Mouse (Mus musculus) CH12F3 (cell line): Measurements from ENCODE around the gene Hrct1.

Experiments used
- in situ Hi-C: fragments of 300-500 bp; cut with MboI; formaldehyde crosslinking; loops from 2 replicates; pipeline ENCODE4 v1.14.3; 2020; ENCODE audit warnings: low sequenced_read_pairs

Hrct1 gene

GRCm38 (mm10) chr4:43726995-43727394 lies at the start of gene Hrct1:
TSS of gene Hrct1 (plus strand) at chr4:43727188.
- in situ Hi-C loops = loop anchor here (25.0 kb wide), 2 partner anchors 135 to 260 kb away; partner anchors contain the start of genes Ccin and Olfr155

- in situ Hi-C loops = no loop called here
Measured at GRCm38 (mm10) chr4:43678541-43678940, 48.4 kb upstream of the Hrct1 start.

DNA sequence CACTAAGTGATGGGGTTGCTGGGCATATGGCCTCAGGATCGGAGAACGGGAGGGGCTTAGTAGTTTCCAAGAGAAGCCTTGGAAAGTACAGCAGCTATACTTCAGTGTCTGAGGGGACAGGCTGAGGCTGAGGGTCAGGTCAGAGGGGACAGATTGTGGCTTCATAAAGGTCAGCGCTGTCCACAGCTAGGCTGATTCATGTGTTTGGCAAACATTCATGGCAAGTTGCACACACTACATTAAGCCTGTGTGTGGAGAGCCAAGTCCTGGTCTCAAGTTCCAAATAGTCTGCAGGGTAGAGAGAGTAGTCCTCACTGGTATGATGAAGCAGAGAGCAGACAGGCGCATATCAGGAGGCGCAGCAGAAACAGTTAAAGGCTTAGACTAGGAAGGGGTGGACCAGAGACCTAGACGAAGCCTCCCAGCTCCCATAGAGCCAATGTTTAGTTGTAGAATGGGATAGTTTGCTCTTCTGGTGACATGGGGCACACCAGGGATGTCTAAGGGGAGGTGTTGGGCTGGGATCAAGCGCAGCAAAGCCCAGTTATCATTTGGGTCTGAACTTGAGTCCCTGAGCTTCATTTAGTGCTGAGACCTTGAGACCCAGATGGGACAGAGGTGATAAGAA lies 47.5 kb upstream of the Hrct1 start:
- in situ Hi-C loops = no loop called here

DNA sequence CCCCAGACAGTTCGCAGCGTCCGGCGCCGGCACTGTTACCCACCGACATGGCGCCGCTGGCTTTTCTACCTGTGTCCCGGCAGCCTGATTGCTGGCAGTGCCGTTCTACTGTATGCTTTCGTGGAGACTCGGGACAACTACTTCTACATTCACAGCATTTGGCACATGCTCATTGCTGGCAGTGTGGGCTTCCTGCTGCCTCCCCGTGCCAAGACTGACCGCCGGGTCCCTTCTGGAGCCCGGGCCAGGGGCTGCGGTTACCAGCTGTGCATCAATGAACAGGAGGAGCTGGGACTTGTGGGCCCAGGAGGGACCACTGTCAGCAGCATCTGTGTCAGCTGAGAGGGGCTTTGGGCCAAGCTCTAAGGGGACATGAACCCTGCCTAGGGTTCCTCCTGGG lies 37.0 kb upstream of the Hrct1 start:
- in situ Hi-C loops = no loop called here

DNA sequence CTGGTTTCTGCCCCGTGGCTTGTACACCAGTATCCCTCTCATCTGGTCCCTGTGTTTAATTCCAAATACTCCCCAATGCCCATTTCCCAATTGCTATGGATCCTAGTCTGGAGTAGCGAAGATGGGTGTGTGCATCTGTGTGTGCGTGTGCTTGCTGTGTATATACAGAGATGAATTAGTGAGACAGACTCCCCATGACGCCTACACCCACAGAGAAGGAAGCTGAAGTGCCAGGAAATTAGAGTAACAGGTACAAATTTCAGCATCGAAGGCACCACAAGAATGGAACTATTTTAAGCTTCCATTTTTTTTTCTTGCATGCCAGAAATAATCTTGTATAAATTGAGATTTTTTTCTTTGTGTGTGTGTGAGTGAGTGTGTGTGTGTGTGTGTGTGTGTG lies 36.0 kb upstream of the Hrct1 start:
- in situ Hi-C loops = no loop called here

GRCm38 (mm10) chr4:43693806-43694241 lies 33.2 kb upstream of the Hrct1 start:
- in situ Hi-C loops = no loop called here

DNA sequence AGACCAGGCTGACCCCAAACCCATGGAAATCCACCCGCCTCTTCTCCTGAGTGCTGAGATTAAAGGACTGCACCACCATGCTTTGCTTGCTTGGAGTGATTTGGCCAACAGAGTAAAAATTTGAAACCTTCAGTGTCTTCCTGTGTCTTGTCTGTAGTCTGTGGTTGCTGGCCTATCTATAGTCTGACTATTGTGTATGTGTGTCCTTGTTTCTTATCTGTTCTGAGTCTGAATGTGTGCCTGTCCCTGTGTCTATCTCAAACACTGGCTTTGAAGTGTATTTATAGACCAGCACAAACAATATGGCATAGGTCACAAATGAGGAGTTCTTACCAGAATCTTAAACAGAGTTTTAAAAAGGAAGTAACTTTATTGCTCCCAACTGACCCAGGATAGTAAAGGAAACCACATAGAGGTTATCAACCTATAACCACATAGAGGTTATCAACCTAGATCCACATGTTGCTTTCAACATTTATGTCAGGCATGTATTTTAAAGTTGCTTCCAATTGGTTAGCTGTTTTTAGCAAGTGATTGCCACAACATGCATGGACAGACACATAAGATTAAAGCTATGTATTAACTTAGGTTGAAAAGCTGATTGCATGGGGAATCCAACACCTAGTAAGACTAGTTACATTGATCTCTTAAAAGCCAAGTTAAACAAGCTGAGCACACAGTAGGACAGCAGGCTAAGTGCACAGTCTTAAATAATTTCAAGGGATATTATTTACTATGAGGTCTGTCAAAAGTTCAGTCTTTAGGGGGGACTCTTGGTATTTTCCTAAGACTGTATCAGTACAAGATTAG lies 32.3 kb upstream of the Hrct1 start:
- in situ Hi-C loops = no loop called here

- in situ Hi-C loops = no loop called here
Measured at GRCm38 (mm10) chr4:43695249-43695671, 31.7 kb upstream of the Hrct1 start.

DNA sequence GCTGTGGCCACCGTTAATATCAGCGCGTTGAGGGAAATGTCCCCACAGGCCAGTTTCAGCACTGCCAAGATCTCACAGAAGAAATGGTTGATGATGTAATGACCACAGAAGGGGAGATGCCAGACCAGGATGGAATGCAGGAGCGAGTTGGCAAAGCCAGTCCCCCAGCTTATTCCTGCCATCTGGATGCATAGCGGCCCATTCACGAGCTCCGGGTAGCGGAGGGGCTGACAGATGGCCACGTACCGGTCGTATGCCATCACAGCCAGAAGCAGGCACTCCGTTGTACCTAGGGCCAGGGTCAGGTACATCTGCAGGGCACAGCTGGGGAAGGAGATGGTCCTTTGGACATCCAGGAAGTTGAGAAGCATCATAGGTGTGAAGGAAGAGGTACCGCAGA lies 30.4 kb upstream of the Hrct1 start:
- in situ Hi-C loops = no loop called here

- in situ Hi-C loops = no loop called here
Measured at GRCm38 (mm10) chr4:43700707-43701106, 26.3 kb upstream of the Hrct1 start, which contains the start of gene Olfr70. TSS of gene Olfr70 (minus strand) at chr4:43700807.

- in situ Hi-C loops = no loop called here
Measured at GRCm38 (mm10) chr4:43703439-43703838, 23.5 kb upstream of the Hrct1 start.

- in situ Hi-C loops = no loop called here
Measured at GRCm38 (mm10) chr4:43703851-43704250, 23.1 kb upstream of the Hrct1 start.

GRCm38 (mm10) chr4:43705991-43706390 lies 21.0 kb upstream of the Hrct1 start:
- in situ Hi-C loops = no loop called here

- in situ Hi-C loops = no loop called here
Measured at GRCm38 (mm10) chr4:43709869-43710268, 17.1 kb upstream of the Hrct1 start, which contains the start of gene Olfr71. TSS of gene Olfr71 (minus strand) at chr4:43710255.

DNA sequence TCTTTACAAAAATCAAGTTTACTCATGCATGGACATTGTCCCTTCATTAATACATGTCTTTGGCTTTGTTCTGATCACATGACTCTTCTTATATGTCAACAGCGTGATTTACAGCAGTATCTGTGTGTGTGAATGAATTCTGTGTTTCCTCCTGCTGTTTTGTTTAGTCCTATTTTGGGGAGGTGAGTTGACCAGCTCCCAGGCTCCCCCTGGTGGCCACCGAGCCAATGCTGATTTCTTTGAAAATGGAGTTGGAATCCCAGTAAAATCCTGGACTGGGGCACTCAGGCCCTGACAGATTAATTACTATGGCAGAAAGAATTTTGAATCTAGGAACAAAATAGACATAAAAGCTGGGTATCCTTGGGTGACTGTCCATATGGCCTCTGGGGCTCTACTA lies 15.2 kb upstream of the Hrct1 start:
- in situ Hi-C loops = no loop called here

DNA sequence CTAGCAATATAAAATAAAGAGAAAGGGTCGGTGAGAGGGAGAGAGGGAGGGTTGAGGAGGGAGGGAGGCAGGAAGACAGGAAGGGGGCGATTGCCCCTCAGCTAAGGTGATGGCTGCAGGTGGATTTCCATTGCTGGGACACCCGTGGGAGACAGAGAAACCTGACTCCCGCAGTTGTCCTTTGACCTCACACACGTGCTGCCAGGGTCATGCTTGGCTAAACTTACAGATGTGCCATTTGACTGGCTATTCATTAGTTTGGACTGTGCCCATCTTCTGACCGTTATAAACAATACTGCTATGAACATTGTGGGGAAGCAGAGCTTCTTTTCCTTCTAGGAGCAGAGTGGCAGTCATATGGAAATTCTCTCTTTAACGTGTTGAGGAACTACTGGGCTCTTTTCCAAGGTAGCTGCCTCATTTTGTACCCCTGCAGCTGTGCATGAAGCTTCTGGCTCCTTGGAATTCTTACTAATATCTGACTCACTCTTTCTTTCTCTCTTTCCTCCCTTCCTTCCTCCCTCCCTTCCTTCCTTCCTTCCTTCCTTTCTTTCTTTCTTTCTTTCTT lies 13.3 kb upstream of the Hrct1 start:
- in situ Hi-C loops = no loop called here

GRCm38 (mm10) chr4:43720491-43721228 lies 6.3 kb upstream of the Hrct1 start:
- in situ Hi-C loops = no loop called here

- in situ Hi-C loops = no loop called here
Measured at GRCm38 (mm10) chr4:43722191-43722590, 4.8 kb upstream of the Hrct1 start.

GRCm38 (mm10) chr4:43724764-43725163 lies 2.2 kb upstream of the Hrct1 start:
- in situ Hi-C loops = loop anchor here (25.0 kb wide), 2 partner anchors 138 to 263 kb away; partner anchors contain the start of genes Ccin and Olfr155

GRCm38 (mm10) chr4:43726228-43726993 lies 577 bp upstream of the Hrct1 start:
- in situ Hi-C loops = loop anchor here (25.0 kb wide), 2 partner anchors 136 to 261 kb away; partner anchors contain the start of genes Ccin and Olfr155
